Mouse (Mus musculus): ENCODE data around the gene Dscaml1. TPM values are rescaled to one million over a fixed set of nuclear protein-coding genes. Genes with fewer than 3 reads are reported as not detected.

The Dscaml1 gene
- total RNA-seq, 2 experiments from 2014 or later: 0.32 to 0.36 TPM

Other genes with a start within 250 kb of the Dscaml1 start
- gene BC049352, start 244.6 kb upstream of the Dscaml1 start, total RNA-seq (2021): under 1 TPM in 1 of 2 experiments, not detected in 1; 0.21 TPM
- gene Tmprss4, start 222.5 kb upstream of the Dscaml1 start, total RNA-seq (2021): not detected
- 1 to 10 TPM; 1.7 to 1.8 TPM for gene Il10ra, start 157.5 kb upstream of the Dscaml1 start, total RNA-seq (2021)
- gene Tmprss13, start 107.5 kb upstream of the Dscaml1 start, total RNA-seq (2021): under 1 TPM; 0.12 to 0.26 TPM
- 10 to 100 TPM; 70.2 to 77.0 TPM for gene Fxyd6, start 56.4 kb upstream of the Dscaml1 start, total RNA-seq (2021)
- 1 to 10 TPM; 2.0 to 2.8 TPM for gene Fxyd2, start 27.0 kb upstream of the Dscaml1 start, total RNA-seq (2021)

All from gastrocnemius, postnatal 4 days (tissue).